Mouse (Mus musculus): ENCODE results near the gene Ap1s1.

DNA sequence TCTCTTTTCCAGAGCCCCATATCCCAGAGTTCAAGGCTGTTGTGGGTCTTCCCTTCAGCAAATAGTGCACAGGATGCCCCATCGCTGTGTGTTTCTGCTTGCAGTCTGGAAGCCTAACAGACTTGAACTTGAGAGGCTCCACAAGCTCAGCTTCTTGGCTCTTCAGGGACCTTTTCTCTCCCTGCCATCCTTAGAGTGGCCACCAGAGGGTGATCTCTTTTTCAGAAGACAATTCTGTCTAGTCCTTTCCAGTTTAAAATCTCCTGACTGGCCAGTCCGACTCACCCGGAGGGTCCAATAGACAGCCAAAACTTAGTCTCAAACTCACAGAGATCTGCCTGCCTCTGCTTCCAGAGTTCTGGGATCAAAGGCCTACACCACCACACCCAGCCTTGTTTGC lies 35.9 kb downstream of the Ap1s1 start:
- TF ChIP-seq UBTF (IDR thresholded peaks at IDR 0.05; ENCODE audit: borderline replicate concordance, insufficient read depth, low read depth, low read length) (no peak), CTCF (IDR thresholded peaks at IDR 0.05 in 2 of 3, conservative IDR thresholded peaks at IDR 0.05 in 1 of 3; ENCODE audit: control insufficient read depth in 1 of 3, insufficient read depth in 1 of 3, low read depth in 2 of 3, low read length in 3 of 3, poor library complexity in 1 of 3, severe bottlenecking in 1 of 3) (peak; percentile 53 to 77 (median 75)), GATA1 (IDR thresholded peaks at IDR 0.05; ENCODE audit: low read depth, low read length) (no peak), TAL1 (IDR thresholded peaks at IDR 0.05; ENCODE audit: low read length) (no peak), ZMIZ1 (IDR thresholded peaks at IDR 0.05; ENCODE audit: low read depth, low read length) (no peak), POLR2AphosphoS2 (IDR thresholded peaks at IDR 0.05; ENCODE audit: low read length) (no peak), POLR2A (IDR thresholded peaks at IDR 0.05; ENCODE audit: control insufficient read depth in 1 of 2, insufficient read depth in 1 of 2, low read depth in 1 of 2, low read length in 2 of 2, poor library complexity in 1 of 2) (no peak), GABPA (IDR thresholded peaks at IDR 0.05; ENCODE audit: low read depth, low read length) (no peak), E2F4 (IDR thresholded peaks at IDR 0.05; ENCODE audit: borderline replicate concordance, low read depth, low read length) (no peak), MYC (IDR thresholded peaks at IDR 0.05; ENCODE audit: low read depth, low read length) (no peak), RAD21 (IDR thresholded peaks at IDR 0.05; ENCODE audit: low read depth, low read length) (peak; percentile 53), TBP (IDR thresholded peaks at IDR 0.05; ENCODE audit: low read depth, low read length) (no peak)
